Mouse (Mus musculus): ENCODE data around the gene Flt1. TPM values are rescaled to one million over a fixed set of nuclear protein-coding genes. Genes with fewer than 3 reads are reported as not detected.
"Not testable (repeated sequence)": the region's sequence is repeated elsewhere in the genome, so short reads cannot be mapped to it uniquely, and the experiment has no call there.

Gene Flt1
- total RNA-seq, 4 experiments from 2014 or later, result 32.9 to 40.4 (median 35.7) TPM

DNA sequence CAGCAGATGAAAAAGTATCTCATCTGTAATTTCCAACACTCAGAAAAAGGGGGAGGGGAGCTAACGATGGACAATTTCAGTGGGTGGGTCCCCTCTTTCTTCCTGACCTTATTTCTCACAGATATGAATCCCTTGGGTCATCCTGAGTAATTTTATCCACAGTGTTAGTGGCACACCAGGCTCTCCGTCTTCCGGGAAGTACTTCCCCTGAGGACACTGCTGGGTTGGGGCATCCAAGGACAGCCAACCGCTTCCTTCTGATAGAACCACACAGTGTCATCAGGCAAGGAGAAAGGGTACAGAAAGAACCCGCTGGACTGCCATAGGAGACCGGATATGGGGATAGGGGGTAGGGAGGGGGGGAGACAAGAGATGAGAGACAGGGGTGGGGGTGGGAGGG lies 111.2 kb downstream of the Flt1 start:
- DNase-seq (ENCODE audit: low spot score in 2 of 2), result no peak

DNA sequence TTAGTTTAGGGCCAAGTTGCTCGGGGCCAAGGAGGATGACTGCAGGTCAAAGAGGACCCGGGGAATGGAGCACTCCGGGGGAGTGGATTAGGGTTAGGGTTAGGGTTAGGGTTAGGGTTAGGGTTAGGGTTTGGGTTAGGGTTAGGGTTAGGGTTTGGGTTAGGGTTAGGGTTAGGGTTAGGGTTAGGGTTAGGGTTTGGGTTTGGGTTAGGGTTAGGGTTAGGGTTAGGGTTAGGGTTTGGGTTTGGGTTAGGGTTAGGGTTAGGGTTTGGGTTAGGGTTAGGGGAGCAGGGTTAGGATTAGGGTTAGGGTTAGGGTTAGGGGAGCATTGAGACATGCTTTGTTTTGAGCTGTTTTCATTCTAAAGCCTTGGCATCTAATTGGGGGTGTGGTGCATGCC lies 114.5 kb downstream of the Flt1 start:
- DNase-seq (ENCODE audit: low spot score in 2 of 2), result not testable (repeated sequence)

DNA sequence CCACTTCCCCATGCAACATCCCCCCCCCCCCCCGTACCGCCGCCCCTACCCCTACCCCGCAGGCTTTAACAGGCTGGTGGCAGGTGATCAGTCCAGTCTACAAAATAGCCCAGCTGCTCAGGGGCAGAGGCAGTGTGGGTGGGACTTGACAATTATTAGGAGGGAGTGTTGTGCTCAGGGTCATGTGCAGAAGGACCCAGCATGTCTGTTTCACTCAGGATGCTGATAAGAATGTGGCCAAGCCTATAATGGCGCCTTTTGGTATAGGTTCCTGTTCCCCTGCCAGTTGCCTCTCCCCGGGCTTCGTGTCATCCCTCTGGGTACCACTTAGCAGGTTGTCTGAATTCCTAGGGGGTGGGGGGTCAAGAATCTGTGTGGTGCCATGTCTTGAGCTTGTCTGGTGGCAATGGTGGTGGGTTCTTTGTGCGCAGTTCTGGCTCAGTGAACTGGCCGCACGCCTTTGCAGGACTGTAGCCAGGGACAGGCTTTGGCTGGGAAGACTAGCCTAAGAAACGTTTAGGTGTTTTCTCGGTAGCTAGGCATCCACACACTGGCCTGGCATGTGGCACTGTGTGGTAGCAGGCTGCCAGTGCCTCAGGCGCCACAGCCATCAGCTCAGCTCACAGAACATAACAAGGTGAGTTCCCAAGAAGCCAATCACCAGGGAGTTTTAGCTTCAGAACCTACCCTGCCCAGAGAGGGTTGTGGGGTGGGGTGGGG lies 118.4 kb downstream of the Flt1 start:
- no peak for DNase-seq (ENCODE audit: low spot score in 2 of 2)

DNA sequence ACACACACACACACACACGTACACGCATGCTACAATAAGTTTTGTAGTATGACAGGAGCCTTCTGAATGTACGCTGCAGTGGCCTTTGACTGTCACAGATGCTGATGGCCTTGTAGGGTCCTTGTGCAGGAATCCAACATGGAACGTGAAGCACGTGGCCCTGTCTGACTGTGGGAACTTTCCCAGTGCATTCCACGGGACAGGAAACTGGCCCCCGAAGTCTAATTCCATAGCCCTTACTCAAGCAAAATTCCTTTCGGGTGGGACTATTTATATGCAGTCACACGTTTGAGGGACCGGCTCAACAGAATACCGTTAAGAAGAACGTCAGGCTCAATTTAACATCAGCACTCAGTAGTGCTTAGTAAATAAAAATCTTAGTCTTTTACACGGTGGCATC lies 119.1 kb downstream of the Flt1 start:
- DNase-seq (ENCODE audit: low spot score in 2 of 2), result no peak

DNA sequence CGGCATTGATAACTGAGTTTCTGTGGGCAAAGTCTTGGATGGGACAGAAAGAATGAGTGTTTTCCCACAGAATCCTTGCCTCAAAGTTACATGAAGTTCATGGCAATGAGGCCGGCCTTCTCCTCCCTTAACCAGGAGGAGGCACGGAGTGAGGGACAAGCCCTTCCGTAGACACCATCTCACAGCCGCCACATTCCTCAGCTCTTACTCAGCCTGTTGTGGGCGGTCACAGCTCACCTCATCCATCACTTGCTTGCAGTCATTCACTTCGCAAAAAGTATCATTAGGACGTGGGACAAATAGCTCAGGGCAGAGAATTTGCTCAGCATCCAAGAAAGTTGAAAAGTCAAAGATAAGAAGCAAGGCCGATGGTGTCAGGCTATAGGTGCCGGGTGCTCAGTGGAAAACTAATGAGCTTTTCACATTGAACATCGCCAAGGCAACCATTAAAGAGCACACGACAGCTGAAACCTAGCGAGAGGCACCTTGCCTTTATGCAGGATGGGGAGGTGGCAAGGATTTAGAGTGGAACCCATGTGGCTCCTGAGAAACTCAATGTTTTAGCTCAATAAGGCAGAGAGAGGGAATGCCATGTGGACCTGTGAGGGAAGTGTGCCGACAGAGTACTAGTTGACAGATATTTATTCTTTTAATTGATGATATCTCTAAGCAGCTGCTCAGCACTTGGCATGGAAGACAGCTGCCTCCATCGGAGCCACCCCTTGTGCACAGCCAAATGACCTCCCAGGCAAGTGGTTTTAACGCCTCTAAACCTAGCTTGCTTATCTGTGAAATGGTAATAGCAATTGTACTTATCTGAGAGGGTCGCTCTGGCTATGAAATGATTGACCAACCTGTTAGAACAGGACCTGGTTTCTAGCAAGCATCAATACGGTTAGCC lies 124.1 kb downstream of the Flt1 start:
- no peak for DNase-seq (ENCODE audit: low spot score in 2 of 2)

GRCm38 (mm10) chr5:147597825-147598224 lies 128.0 kb downstream of the Flt1 start:
- DNase-seq (ENCODE audit: low spot score in 2 of 2), result no peak

GRCm38 (mm10) chr5:147589814-147590213 lies 136.0 kb downstream of the Flt1 start:
- peak in 1 of 2 experiments; percentile 19 for DNase-seq (ENCODE audit: low spot score in 2 of 2)

DNA sequence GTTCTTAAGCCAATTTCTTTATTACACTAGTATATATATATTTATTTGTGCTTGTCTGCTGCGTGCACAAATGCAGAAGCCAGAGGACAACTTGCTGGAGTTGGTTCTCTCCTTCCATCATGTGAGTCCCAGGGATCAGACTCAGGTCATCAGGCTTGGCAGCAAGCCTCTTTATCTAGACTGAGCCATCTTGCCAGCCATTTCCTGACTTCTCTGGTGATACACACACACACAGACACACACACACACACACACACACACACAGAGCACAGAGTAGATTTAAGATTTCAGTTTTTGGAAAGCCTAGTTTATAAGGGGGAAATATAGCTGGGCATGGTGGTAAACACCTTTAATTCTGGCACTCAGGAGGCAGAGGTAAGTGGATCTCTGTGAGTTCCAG lies 140.7 kb downstream of the Flt1 start:
- no peak for DNase-seq (ENCODE audit: low spot score in 2 of 2)

GRCm38 (mm10) chr5:147584648-147585047 lies 141.2 kb downstream of the Flt1 start:
- no peak for DNase-seq (ENCODE audit: low spot score in 2 of 2)

DNA sequence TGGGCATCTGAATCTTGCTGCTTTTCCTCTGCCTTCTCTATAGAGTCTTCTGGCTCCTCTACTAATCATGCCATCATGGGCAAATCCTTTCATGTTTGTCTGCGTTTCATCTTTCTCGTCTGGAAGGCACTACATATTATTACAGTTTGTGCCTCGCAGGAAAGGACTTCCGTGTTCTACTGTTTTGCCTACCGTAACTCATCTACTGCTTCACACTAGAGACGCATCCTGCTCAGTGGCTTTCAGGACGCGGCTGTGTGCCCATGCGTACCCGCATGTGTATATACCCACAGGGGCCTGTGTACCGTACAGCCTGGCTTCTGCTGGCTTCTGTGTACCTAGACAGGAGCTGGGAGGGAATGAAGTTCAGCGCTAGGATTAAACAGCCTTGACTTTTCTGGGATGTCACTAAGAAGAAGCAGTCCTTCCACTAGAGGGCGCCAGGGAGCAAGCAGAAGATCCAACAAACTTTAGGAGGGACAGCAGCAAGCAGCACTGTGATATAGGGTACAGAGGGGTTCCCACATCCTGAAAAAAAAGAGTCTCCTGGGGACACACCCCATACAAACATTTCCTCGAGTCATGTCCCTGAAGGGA lies 142.0 kb downstream of the Flt1 start:
- peak in 1 of 2 experiments; percentile 42 for DNase-seq (ENCODE audit: low spot score in 2 of 2)

DNA sequence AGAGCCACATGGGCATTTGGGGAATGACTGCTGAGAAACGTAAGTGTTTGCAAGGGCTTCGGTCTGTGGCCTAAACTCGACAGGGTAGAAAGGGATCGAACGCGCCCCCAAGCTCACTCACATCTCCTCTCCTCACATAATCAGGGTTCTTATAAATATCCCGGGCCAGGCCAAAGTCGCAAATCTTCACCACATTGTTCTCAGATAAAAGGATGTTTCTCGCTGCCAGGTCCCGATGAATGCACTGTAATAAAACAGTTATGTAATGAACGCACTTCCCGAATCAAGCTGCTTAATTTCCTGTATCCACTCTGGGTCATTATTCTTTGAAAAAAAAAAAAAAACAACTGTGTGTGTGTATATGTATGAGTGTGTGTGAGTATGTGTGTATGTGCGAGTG lies 145.6 kb downstream of the Flt1 start:
- no peak for DNase-seq (ENCODE audit: low spot score in 2 of 2)

- DNase-seq (ENCODE audit: low spot score in 2 of 2), result no peak
Observed at GRCm38 (mm10) chr5:147579691-147580090, 146.1 kb downstream of the Flt1 start.

DNA sequence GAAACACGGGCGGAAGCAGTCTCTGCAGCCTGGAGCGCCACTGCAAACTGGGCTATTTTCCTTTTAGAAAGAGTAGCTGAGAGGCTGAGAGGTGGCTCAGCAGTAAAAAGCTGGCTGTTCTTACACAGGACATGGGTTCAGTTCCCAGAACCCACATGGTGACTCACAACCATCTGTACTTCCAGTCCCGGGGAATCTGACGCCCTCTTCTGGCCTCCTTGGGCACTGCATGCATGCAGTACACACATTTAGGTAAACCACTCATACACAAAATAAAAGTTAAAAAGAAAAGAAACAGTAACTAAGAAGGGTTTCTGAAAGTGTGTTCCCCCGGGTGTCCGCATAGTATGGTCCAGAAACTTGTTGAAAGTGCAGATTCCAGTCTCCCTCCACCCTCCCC lies 146.7 kb downstream of the Flt1 start:
- no peak for DNase-seq (ENCODE audit: low spot score in 2 of 2)

GRCm38 (mm10) chr5:147577003-147577402 lies 148.8 kb downstream of the Flt1 start:
- DNase-seq (ENCODE audit: low spot score in 2 of 2), result no peak

- no peak for DNase-seq (ENCODE audit: low spot score in 2 of 2)
Observed at GRCm38 (mm10) chr5:147574517-147574916, 151.3 kb downstream of the Flt1 start.

DNA sequence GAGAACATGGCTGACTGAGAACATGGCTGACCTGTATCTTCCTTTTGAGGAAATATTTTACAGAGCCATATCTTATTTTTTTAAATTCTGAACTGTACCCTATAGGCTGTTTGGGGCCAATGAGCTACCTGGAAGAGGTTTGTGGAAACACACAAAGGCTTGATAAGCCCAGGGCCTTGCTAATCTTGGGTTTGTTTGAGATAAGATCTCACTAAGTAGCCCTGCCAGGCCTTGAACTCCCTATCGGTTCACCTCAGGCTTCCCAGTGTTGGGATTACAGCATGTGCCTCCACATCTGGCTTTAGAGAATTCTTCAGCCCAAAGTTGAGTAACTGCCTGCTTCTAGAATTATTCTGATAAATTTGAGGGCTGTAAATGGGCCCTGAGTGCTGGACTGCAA lies 152.3 kb downstream of the Flt1 start:
- DNase-seq (ENCODE audit: low spot score in 2 of 2), result no peak

DNA sequence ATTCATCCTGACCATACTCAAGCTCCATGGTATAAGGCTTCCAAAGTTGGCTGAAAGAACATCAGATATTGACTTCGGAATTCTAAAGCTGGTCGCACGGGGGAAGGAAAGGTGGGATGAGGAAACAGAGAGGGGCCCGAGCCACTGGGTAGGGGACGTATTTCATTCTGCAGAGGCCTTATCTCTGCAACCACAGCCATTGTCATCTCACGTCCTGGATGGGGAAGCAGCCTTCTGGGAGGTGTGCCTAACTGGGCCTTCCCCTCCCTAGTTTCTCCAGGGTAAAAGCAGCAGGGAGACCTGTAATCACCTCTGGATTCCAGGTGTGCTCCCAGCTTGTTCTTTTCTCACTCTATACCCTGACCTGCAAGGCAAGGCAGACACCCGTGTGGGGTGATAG lies 153.1 kb downstream of the Flt1 start:
- no peak for DNase-seq (ENCODE audit: low spot score in 2 of 2)

- DNase-seq (ENCODE audit: low spot score in 2 of 2), result no peak
Observed at GRCm38 (mm10) chr5:147566335-147566734, 159.5 kb downstream of the Flt1 start.

- peak in 1 of 2 experiments; percentile 56 for DNase-seq (ENCODE audit: low spot score in 2 of 2)
Observed at GRCm38 (mm10) chr5:147565444-147565843, 160.4 kb downstream of the Flt1 start.

GRCm38 (mm10) chr5:147564140-147564590 lies 161.6 kb downstream of the Flt1 start:
- no peak for DNase-seq (ENCODE audit: low spot score in 2 of 2)

- no peak for DNase-seq (ENCODE audit: low spot score in 2 of 2)
Observed at GRCm38 (mm10) chr5:147563511-147564139, 162.2 kb downstream of the Flt1 start.

DNA sequence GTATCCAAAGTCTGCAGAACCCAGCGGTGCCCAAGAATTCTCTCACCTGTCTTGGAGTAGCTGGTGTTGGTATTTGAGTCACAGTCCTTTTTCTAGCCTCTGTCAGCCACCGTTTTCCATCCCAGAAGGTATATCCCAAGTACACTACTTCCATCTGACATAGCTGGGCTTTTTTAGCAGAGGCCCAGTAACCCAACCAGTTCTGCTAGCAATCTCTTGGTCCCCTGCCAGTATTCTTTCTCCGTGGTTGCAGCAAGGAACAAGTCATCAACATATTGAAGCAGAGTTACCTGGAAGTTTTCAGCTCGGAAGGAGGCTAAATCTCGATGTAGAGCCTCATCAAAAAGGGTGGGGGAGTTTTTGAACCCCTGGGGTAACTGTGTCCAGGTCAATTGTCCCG lies 168.2 kb downstream of the Flt1 start:
- DNase-seq (ENCODE audit: low spot score in 2 of 2), result not testable (repeated sequence)
